Comparison of ENCODE assay signal across 26 mouse cellular contexts in genomic region chr1:54691824-54692223, GRCm38 (mm10).
DNase-seq lines count a peak whose midpoint lies in the region; ATAC-seq and TF ChIP-seq lines count a peak whose summit lies in the region.
"Had no signal": no experiment of that assay in that cellular context is flagged by ENCODE, and none has a peak within 500 bp of the region (broad histone marks: within the 10 kb centered on the region; RNA-seq: fewer than 3 reads in every experiment).

No protein-coding gene starts in this region.

- no peak for TF ChIP-seq POLR2A in heart, adult 2 months (IDR thresholded peaks at IDR 0.05; ENCODE audit: insufficient read depth, low read depth, low read length)
- TF ChIP-seq POLR2A in liver, adult 2 months (IDR thresholded peaks at IDR 0.05; ENCODE audit: extremely low read depth, insufficient read depth, low read length): no peak

- no peak for DNase-seq in heart, adult 2 months
- no peak for DNase-seq in heart, adult 8-10 months (ENCODE audit: low spot score)
- DNase-seq in liver, adult 2 months (ENCODE audit: extremely low read depth, low read depth, low spot score): no peak
- DNase-seq in liver, postnatal 0 days: no peak
- DNase-seq in midbrain, embryonic 14.5 days: no peak
- DNase-seq in midbrain, postnatal 0 days (ENCODE audit: low spot score): no peak
- no peak for DNase-seq in adrenal gland, adult 8-10 months
- DNase-seq: adrenal gland, adult 2 months; adrenal gland, postnatal 36 days; B cell, adult 2 months; cerebellum, adult 11 months; cerebellum, adult 8-10 months; cerebellum, postnatal 14 days; embryo, embryonic 11 days; gastrocnemius, adult 2 months; gastrocnemius, postnatal 25 days had no signal

- peaks cover 12% of the 10 kb centered on the region for H3K36me3 ChIP-seq in heart, adult 2 months (ENCODE audit: control insufficient read depth, insufficient read depth, low read length)
- H3K36me3 ChIP-seq in liver, adult 2 months (ENCODE audit: control insufficient read depth, insufficient read depth, low read length): no peaks in the 10 kb centered on the region
- no peaks in the 10 kb centered on the region for H3K36me3 ChIP-seq in liver, postnatal 0 days (replicated peaks; ENCODE audit: insufficient read depth, low read length)
- H3K36me3 ChIP-seq in midbrain, embryonic 14.5 days (ENCODE audit: control insufficient read depth, insufficient read depth, low read length): no peaks in the 10 kb centered on the region
- no peaks in the 10 kb centered on the region for H3K36me3 ChIP-seq in midbrain, postnatal 0 days (ENCODE audit: insufficient read depth, low read length)
- H3K36me3 ChIP-seq: embryonic facial prominence, embryonic 15.5 days; forebrain, embryonic 10.5 days; heart, embryonic 15.5 days; hindbrain, embryonic 10.5 days; hindbrain, embryonic 15.5 days had no signal

- H3K27ac ChIP-seq in heart, adult 2 months: peak overlapping the region; percentile 64
- peak overlapping the region; percentile 57 for H3K27ac ChIP-seq in liver, adult 2 months (replicated peaks; ENCODE audit: insufficient read depth, low read depth, low read length)
- no peak overlapping the region for H3K27ac ChIP-seq in liver, postnatal 0 days (ENCODE audit: low read depth)
- 0 out of 2 replicates have a peak overlapping the region, but pooled peaks have one; percentile 49 for H3K27ac ChIP-seq in midbrain, embryonic 14.5 days (replicated peaks; ENCODE audit: low read depth, low read length)
- H3K27ac ChIP-seq in midbrain, postnatal 0 days (ENCODE audit: low read depth, low read length): no peak overlapping the region
- H3K27ac ChIP-seq: embryonic facial prominence, embryonic 15.5 days; forebrain, embryonic 10.5 days; gastrocnemius, adult 2 months; heart, embryonic 15.5 days; hindbrain, embryonic 10.5 days; hindbrain, embryonic 15.5 days had no signal

- H3K9me3 ChIP-seq in liver, postnatal 0 days (ENCODE audit: low read length): no peaks in the 10 kb centered on the region
- no peaks in the 10 kb centered on the region for H3K9me3 ChIP-seq in midbrain, embryonic 14.5 days (ENCODE audit: control insufficient read depth, low read length)
- H3K9me3 ChIP-seq in midbrain, postnatal 0 days (ENCODE audit: low read length): no peaks in the 10 kb centered on the region
- H3K9me3 ChIP-seq: embryonic facial prominence, embryonic 15.5 days; forebrain, embryonic 10.5 days; heart, embryonic 15.5 days; hindbrain, embryonic 10.5 days; hindbrain, embryonic 15.5 days had no signal

- H3K4me2 ChIP-seq in liver, postnatal 0 days (ENCODE audit: low read depth, low read length): no peak overlapping the region
- no peak overlapping the region for H3K4me2 ChIP-seq in midbrain, embryonic 14.5 days (ENCODE audit: low read length)
- no peak overlapping the region for H3K4me2 ChIP-seq in midbrain, postnatal 0 days (ENCODE audit: low read depth, low read length, poor library complexity, severe bottlenecking)
- H3K4me2 ChIP-seq: embryonic facial prominence, embryonic 15.5 days; heart, embryonic 11.5 days; heart, embryonic 15.5 days; hindbrain, embryonic 15.5 days had no signal

- no peaks in the 10 kb centered on the region for H3K79me2 ChIP-seq in heart, adult 2 months (replicated peaks; ENCODE audit: control insufficient read depth, insufficient read depth, low read length)
- no peaks in the 10 kb centered on the region for H3K79me2 ChIP-seq in liver, adult 2 months (ENCODE audit: control insufficient read depth, insufficient read depth, low read length)

- TF ChIP-seq CTCF in heart, adult 2 months (IDR thresholded peaks at IDR 0.05): no peak
- no peak for TF ChIP-seq CTCF in liver, adult 2 months (IDR thresholded peaks at IDR 0.05; ENCODE audit: low read depth, low read length)
- TF ChIP-seq CTCF in liver, postnatal 0 days (IDR thresholded peaks at IDR 0.05; ENCODE audit: low read depth): no peak
- no peak for TF ChIP-seq CTCF in midbrain, postnatal 0 days (IDR thresholded peaks at IDR 0.05)

- peaks cover 15% of the 10 kb centered on the region for H3K4me1 ChIP-seq in heart, adult 2 months (ENCODE audit: control insufficient read depth, insufficient read depth, low read length)
- H3K4me1 ChIP-seq in liver, adult 2 months (ENCODE audit: control insufficient read depth, insufficient read depth, low read length): no peaks in the 10 kb centered on the region
- H3K4me1 ChIP-seq in liver, postnatal 0 days (ENCODE audit: insufficient read depth): no peaks in the 10 kb centered on the region
- H3K4me1 ChIP-seq in midbrain, embryonic 14.5 days (ENCODE audit: control insufficient read depth, insufficient read depth, low read length): no peaks in the 10 kb centered on the region
- 0 out of 2 replicates have a peak, but pooled peaks cover 3% of the 10 kb centered on the region for H3K4me1 ChIP-seq in midbrain, postnatal 0 days (ENCODE audit: insufficient read depth, low read length)
- H3K4me1 ChIP-seq: embryonic facial prominence, embryonic 15.5 days; forebrain, embryonic 10.5 days; hindbrain, embryonic 10.5 days had no signal

- intact Hi-C loops in heart, adult 2 months (cut with DNase I): no loop called here

- H3K27me3 ChIP-seq in heart, adult 2 months (ENCODE audit: control insufficient read depth, insufficient read depth, low read length): no peaks in the 10 kb centered on the region
- H3K27me3 ChIP-seq in liver, adult 2 months (ENCODE audit: control insufficient read depth, insufficient read depth, low read length): no peaks in the 10 kb centered on the region
- H3K27me3 ChIP-seq in liver, postnatal 0 days (ENCODE audit: insufficient read depth, low read length): no peaks in the 10 kb centered on the region
- H3K27me3 ChIP-seq in midbrain, embryonic 14.5 days (ENCODE audit: control insufficient read depth, insufficient read depth, low read length): no peaks in the 10 kb centered on the region
- no peaks in the 10 kb centered on the region for H3K27me3 ChIP-seq in midbrain, postnatal 0 days (ENCODE audit: insufficient read depth, low read length)
- H3K27me3 ChIP-seq: embryonic facial prominence, embryonic 15.5 days; heart, embryonic 15.5 days; hindbrain, embryonic 15.5 days had no signal

- no peak for ATAC-seq in liver, postnatal 0 days
- no peak for ATAC-seq in midbrain, embryonic 14.5 days (ENCODE audit: low FRiP score, low TSS enrichment)
- no peak for ATAC-seq in midbrain, postnatal 0 days (ENCODE audit: low FRiP score)
- ATAC-seq: CD4-positive, CD25-positive, alpha-beta regulatory T cell, adult 4 months; forebrain, embryonic 14.5 days; inflammation-experienced regulatory T-cells, adult 6 months had no signal

- H3K4me3 ChIP-seq in heart, adult 2 months: no peak overlapping the region
- no peak overlapping the region for H3K4me3 ChIP-seq in liver, adult 2 months (ENCODE audit: insufficient read depth, low read depth, low read length)
- no peak overlapping the region for H3K4me3 ChIP-seq in liver, postnatal 0 days (ENCODE audit: low read depth, low read length)
- H3K4me3 ChIP-seq in midbrain, embryonic 14.5 days (replicated peaks; ENCODE audit: low read depth, low read length): no peak overlapping the region
- H3K4me3 ChIP-seq in midbrain, postnatal 0 days (ENCODE audit: low read depth, low read length): no peak overlapping the region
- H3K4me3 ChIP-seq: embryonic facial prominence, embryonic 15.5 days; erythroblast, embryonic 14.5 days; forebrain, embryonic 10.5 days; gastrocnemius, adult 2 months; heart, embryonic 15.5 days; hindbrain, embryonic 10.5 days; hindbrain, embryonic 15.5 days had no signal

- no peak for TF ChIP-seq EP300 in heart, adult 2 months (IDR thresholded peaks at IDR 0.05; ENCODE audit: insufficient read depth, low read depth, low read length)
- no peak for TF ChIP-seq EP300 in liver, postnatal 0 days (IDR thresholded peaks at IDR 0.05; ENCODE audit: low read depth)

- H3K9ac ChIP-seq in heart, adult 2 months (ENCODE audit: low read depth, low read length): no peak overlapping the region
- H3K9ac ChIP-seq in liver, adult 2 months (ENCODE audit: low read depth, low read length): no peak overlapping the region
- no peak overlapping the region for H3K9ac ChIP-seq in liver, postnatal 0 days (replicated peaks)
- H3K9ac ChIP-seq in midbrain, embryonic 14.5 days (replicated peaks; ENCODE audit: low read length): no peak overlapping the region
- H3K9ac ChIP-seq in midbrain, postnatal 0 days (replicated peaks; ENCODE audit: low read length, poor library complexity, severe bottlenecking): no peak overlapping the region
- H3K9ac ChIP-seq: embryonic facial prominence, embryonic 15.5 days; heart, embryonic 15.5 days; hindbrain, embryonic 15.5 days had no signal

Comparison
In these comparisons a context has a peak if more than half of its experiments do, and no peak if none do; other contexts are left out.
1. H3K27ac ChIP-seq: peak in heart, adult 2 months (single experiment), liver, adult 2 months (single experiment) and midbrain, embryonic 14.5 days (single experiment); none in liver, postnatal 0 days (single experiment) and midbrain, postnatal 0 days (single experiment).